Mouse (Mus musculus) midbrain, embryonic 10.5 days (tissue): ENCODE results near the gene Gse1. TPM values are rescaled to one million over a fixed set of nuclear protein-coding genes. Genes with fewer than 3 reads are reported as not detected.

Experiments
- DNase-seq: peaks from one replicate; pipeline ENCODE4 v3.0.0-alpha.2; 2017; ENCODE audit warnings: low spot score
- H3K27ac ChIP-seq: fragments of 300-500 bp; sonication (generic); replicated peaks from 2 replicates; pipeline ENCODE4 v1.5.1; 2016; ENCODE audit warnings: mild to moderate bottlenecking
- H3K27me3 ChIP-seq: fragments of 300-500 bp; sonication (generic); 2 replicates; pipeline ENCODE4 v1.6.1; 2016; ENCODE audit warnings: low read depth, mild to moderate bottlenecking; ENCODE audit not compliant: poor library complexity, severe bottlenecking
- H3K36me3 ChIP-seq: fragments of 300-500 bp; sonication (generic); 2 replicates; pipeline ENCODE4 v1.6.1; 2016; ENCODE audit warnings: mild to moderate bottlenecking, moderate library complexity
- H3K4me1 ChIP-seq: fragments of 300-500 bp; sonication (generic); 2 replicates; pipeline ENCODE4 v1.6.1; 2016
- H3K4me3 ChIP-seq: fragments of 300-500 bp; sonication (generic); 2 replicates; pipeline ENCODE4 v1.5.1; 2016; ENCODE audit warnings: mild to moderate bottlenecking, moderate library complexity
- H3K9me3 ChIP-seq: fragments of 300-500 bp; sonication (generic); replicated peaks from 2 replicates; pipeline ENCODE4 v1.6.1; 2016; ENCODE audit warnings: mild to moderate bottlenecking
- WGBS: fragments of 180-500 bp; shearing (Covaris S2); methylation state at CpG from one replicate; pipeline ENCODE4 v1.1.7; 2016; 5-methylcytosine and 5-hydroxymethylcytosine counted together
- polyA plus RNA-seq: library from polyadenylated mRNA; unstranded; fragments of >200 nt; fragmentation: Nextera tagmentation; extraction: Ambion mirVana; gene quantifications from 2 replicates; pipeline ENCODE4 v1.2.1, GENCODE M21; 2016

Gene Gse1
- polyA plus RNA-seq, 1 experiment from 2014 or later: 12.7 TPM

DNA sequence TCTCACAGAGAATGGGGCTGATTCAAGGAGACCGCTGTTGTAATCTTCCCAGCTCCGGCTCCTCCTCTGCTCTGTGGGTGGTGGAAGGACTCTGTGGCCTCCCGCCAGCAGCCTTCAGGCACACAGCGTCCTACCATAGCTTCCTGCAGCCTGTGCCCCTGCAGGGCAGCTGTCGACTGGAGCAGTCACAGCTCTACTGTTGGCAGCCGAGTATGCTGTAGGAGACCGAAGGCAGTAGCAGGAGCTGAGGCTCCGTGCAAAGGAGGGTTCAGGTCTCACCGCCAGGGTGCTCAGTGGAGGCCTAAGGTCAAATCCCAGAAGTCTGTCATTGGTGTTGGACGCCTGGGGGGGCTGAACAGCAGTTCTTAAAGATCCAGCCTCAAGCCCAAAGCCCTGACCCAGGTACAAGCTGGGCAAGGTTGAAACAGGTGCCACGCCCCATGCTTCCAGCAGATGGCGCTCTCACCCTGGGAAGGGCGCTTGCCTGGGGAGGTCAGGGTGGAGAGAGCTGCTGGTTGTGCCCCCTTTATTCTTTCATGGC lies 72.4 kb downstream of the Gse1 start:
- peaks cover 55% of the 10 kb centered on the region for H3K27me3 ChIP-seq
- H3K36me3 ChIP-seq: no peaks in the 10 kb centered on the region
- peak; percentile 79 for DNase-seq
- no peaks in the 10 kb centered on the region for H3K9me3 ChIP-seq
- 3% methylated on average over 13 of the region's 13 CpGs for WGBS
- H3K4me1 ChIP-seq: peaks cover 88% of the 10 kb centered on the region
- H3K4me3 ChIP-seq: peak overlapping the region; percentile 21
- peak overlapping the region; percentile 78 for H3K27ac ChIP-seq

DNA sequence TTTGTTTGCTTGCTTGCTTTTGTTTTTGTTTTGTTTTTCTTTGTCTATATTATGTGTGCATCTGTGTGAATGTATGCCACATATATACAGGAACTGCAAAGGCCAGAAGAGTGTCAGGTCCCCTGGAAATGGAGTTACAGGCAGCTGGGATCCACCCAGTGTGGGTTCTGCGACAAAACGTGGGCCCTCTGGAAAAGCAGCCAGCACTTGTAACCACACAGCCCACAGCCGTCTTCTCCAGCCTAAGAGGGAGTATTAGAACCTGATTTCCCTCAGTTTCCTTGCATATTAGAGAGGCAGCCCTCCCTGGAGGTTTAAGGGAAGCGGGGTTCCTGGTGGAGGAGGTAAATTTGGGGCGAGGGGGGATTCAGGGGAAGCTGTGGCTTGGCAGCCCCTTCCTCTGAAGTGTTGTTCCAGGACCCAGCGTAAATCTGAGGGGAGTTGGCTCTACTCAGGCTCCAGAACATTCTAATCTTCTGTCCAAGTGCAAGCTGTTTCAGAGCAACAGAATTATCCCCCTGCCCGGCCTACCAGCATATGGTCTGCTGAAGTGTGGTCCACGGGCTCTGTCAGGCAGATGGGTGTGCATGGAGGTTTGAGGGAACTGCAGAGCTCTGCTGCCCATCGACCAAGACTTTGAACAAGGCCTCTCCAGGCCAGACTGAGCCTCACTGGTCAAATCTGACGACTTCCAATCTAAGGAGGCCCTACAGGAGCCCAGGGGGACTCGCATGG lies 74.9 kb downstream of the Gse1 start:
- Histone ChIP-seq H3K4me3 (no peak overlapping the region), H3K27me3 (peaks cover 80% of the 10 kb centered on the region), H3K4me1 (peaks cover 88% of the 10 kb centered on the region), H3K36me3 (no peaks in the 10 kb centered on the region), H3K9me3 (no peaks in the 10 kb centered on the region), H3K27ac (peak overlapping the region; percentile 82)
- no peak for DNase-seq
- 68% methylated on average over 11 of the region's 11 CpGs for WGBS

DNA sequence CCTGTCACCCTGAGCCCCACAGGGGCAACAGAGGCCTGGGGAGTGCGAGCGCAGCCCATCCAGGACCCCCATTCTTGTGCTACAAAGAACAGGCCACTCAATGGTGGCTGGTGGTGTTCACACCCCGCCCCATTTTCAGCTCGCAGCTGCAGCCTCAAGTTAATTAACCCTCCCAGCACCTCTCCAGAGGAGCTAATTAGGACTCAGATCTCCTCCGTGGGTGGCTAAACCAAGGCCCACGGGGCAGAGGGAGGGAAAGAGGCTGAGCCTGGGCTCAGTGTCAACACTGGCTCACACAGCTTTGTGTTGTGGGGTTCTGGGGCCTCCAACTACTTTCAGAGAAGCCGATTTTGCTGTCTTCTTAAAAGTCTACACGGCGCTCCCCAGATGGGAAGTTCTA lies 75.8 kb downstream of the Gse1 start:
- DNase-seq: no peak
- Histone ChIP-seq H3K4me3 (no peak overlapping the region), H3K36me3 (no peaks in the 10 kb centered on the region), H3K27ac (peak overlapping the region; percentile 82), H3K27me3 (peaks cover 88% of the 10 kb centered on the region), H3K4me1 (peaks cover 88% of the 10 kb centered on the region), H3K9me3 (no peaks in the 10 kb centered on the region)
- WGBS: 21% methylated on average over 9 of the region's 9 CpGs

DNA sequence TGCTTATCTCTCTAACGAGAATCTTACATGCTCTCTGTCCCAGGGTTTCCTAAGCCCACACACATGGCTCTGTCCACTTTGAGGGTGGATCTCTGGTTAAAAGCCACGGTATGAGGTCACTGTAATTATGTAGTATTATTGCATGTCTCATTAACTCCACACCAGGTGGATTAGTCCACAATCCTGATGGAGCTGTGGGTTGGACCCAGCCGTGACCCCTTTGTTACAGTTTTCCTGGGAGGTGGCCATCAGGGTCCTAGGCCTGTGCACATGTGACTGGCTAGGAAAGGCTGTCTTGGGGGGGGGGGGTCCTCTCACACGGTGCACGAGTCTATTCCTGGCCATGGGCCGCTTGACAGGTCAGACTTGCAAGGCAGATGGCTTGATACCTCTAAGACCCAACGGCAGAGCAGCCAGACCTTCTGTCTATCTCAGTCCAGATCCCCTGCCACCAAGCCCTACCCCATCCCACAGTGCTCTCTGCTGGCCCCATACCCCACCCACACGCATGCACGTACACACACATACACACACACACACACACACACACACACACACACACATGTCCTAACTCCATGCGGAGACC lies 77.6 kb downstream of the Gse1 start:
- no peaks in the 10 kb centered on the region for H3K9me3 ChIP-seq
- DNase-seq: no peak
- H3K36me3 ChIP-seq: no peaks in the 10 kb centered on the region
- 74% methylated on average over 10 of the region's 10 CpGs for WGBS
- H3K4me1 ChIP-seq: peaks cover 91% of the 10 kb centered on the region
- H3K4me3 ChIP-seq: no peak overlapping the region
- peak overlapping the region; percentile 84 for H3K27ac ChIP-seq
- peaks cover 93% of the 10 kb centered on the region for H3K27me3 ChIP-seq

DNA sequence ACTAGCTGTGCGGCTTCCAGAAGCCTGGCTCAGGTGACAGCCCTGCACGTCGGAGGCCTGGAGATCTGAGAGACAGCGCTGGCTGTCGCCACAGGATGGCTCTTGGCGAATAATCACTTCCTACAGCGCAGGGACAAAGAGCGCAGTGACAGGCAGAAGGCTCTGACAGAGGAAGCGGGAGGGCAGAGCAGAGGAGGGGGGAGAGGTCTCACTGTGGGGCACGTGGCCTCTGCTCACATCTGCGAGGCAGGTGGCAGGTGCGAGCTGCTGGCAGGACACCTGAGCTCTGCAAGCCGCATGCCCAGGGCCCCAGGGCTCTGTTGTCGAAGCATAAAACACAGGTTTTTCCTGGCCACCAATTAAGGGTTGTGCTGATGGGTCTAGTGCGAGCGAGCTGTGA lies 78.8 kb downstream of the Gse1 start:
- 4% methylated on average over 16 of the region's 16 CpGs for WGBS

DNA sequence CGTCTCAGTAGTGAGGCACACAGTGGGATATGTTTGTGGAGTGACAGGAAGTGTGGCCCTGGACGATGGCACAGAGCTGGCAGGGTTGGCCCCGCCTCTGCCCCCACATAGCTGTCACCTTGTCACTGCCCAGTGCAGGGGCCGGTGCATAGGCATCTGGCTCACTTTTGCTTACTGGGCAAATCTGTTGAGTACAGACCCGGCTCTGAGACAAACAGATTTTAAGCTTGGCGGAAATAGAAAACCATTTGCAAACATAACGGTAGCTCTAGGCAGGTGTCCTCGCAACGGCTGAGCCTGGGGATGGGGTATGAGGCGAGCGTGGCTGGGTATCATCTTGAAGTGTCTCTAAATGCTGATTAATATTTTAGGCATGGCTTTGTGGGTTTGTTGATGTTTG lies 79.3 kb downstream of the Gse1 start:
- H3K27me3 ChIP-seq: peaks cover 96% of the 10 kb centered on the region

More for the DNA sequence above, 78.8 kb downstream of the Gse1 start:
- H3K27me3 ChIP-seq: peaks cover 97% of the 10 kb centered on the region
- H3K4me1 ChIP-seq: peaks cover 98% of the 10 kb centered on the region
- H3K27ac ChIP-seq: peak overlapping the region; percentile 84
- no peaks in the 10 kb centered on the region for H3K36me3 ChIP-seq
- peak; percentile 70 for DNase-seq
- no peaks in the 10 kb centered on the region for H3K9me3 ChIP-seq
- peak overlapping the region; percentile 16; the same call in 1 of the 2 replicates for H3K4me3 ChIP-seq

DNA sequence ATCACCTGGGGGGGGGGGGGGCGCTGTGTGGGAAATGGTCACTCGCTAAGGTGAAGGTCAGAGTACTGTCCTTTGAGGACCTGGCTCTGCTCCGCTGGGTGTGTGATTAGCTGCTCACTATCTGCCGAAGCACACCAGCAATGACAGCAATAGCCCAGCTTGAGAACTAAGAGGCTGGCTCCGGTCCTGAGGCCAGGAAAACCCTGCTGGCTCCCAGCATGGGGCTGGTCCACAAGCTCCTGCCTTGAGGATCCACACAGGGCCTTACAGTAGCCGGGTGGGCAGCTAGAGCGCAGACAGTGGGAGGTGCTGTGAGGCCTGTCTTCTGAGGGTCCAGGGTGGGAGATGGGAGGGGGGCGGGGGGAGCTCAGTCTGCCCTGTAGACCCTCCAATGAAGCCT lies 79.9 kb downstream of the Gse1 start:
- H3K27me3 ChIP-seq: peaks cover 90% of the 10 kb centered on the region
- peaks cover 94% of the 10 kb centered on the region for H3K4me1 ChIP-seq
- H3K27ac ChIP-seq: peak overlapping the region; percentile 84

More for the DNA sequence above, 79.3 kb downstream of the Gse1 start:
- Histone ChIP-seq H3K36me3 (no peaks in the 10 kb centered on the region), H3K9me3 (no peaks in the 10 kb centered on the region), H3K4me3 (no peak overlapping the region), H3K4me1 (peaks cover 99% of the 10 kb centered on the region), H3K27ac (peak overlapping the region; percentile 84)
- 49% methylated on average over 11 of the region's 11 CpGs for WGBS
- DNase-seq: no peak

DNA sequence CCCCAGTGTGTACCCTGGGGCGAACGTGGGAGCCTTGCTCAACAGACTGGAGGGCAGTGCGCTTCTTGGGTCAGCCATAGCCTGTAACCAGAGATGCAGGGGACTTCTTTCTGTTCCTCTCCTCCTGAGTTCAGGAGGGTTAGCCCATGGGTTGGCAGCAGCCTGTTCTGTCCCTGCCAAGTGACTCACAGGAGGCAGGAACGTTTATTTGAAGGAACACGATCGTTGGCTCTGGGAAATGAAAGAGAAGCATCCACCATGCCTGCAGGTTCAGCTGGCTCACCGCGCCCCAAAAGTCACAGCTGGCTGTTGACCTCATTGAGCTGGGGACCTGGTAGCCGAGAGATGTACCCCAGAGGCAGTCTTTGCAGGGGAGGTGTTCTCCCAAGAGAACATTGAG lies 80.3 kb downstream of the Gse1 start:
- DNase-seq: no peak
- 48% methylated on average over 9 of the region's 9 CpGs for WGBS
- H3K36me3 ChIP-seq: no peaks in the 10 kb centered on the region
- H3K4me3 ChIP-seq: 0 out of 2 replicates have a peak overlapping the region, but pooled peaks have one; percentile 11
- peaks cover 92% of the 10 kb centered on the region for H3K4me1 ChIP-seq
- H3K27me3 ChIP-seq: peaks cover 88% of the 10 kb centered on the region
- no peaks in the 10 kb centered on the region for H3K9me3 ChIP-seq
- peak overlapping the region; percentile 84 for H3K27ac ChIP-seq

More for the DNA sequence above, 79.9 kb downstream of the Gse1 start:
- DNase-seq: no peak
- Histone ChIP-seq H3K4me3 (0 out of 2 replicates have a peak overlapping the region, but pooled peaks have one; percentile 11), H3K36me3 (no peaks in the 10 kb centered on the region), H3K9me3 (no peaks in the 10 kb centered on the region)
- WGBS: 33% methylated on average over 8 of the region's 8 CpGs

DNA sequence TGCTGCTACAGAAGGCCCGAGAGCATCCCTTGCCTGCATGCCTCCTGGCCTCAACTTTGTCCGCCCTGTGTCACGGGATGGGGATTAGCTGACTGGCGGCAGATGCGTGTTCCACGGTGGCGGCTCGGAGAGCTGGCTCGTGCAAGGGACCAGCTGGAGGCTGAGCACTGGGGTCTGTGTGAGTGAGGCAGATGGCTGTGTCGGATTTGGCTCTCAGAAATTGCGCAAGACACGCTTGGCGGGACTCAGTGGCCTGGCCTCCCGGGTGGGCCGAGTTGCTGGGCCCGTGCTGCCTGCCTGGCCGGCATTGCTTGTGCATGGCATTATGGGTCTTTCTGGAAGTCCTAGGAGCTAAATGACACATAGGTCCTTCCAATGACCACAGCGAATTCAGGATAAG lies 81.1 kb downstream of the Gse1 start:
- WGBS: 49% methylated on average over 18 of the region's 18 CpGs
- H3K4me1 ChIP-seq: peaks cover 92% of the 10 kb centered on the region
- DNase-seq: peak; percentile 83
- no peaks in the 10 kb centered on the region for H3K9me3 ChIP-seq
- no peaks in the 10 kb centered on the region for H3K36me3 ChIP-seq
- H3K4me3 ChIP-seq: peak overlapping the region; percentile 18; the same call in 1 of the 2 replicates
- H3K27me3 ChIP-seq: peaks cover 91% of the 10 kb centered on the region
- H3K27ac ChIP-seq: peak overlapping the region; percentile 84

DNA sequence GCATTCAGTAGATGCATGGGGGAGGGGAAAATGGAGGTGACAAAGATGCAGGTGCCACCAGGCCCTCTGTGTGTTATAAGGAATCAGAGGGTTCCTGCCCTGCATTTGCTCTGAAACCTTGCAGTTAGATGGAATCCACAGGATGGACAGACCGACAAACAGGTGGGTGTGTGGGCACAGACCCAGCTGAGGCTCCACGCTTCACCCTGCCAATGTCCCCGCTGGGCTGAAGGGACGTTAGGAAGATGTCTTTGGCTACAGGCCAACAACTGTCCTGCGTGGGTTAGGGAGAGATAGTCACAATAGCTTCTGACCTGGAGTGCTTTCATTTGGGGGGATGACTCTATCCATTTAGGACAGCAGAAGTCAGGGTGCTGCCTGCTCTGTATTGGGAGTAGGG lies 81.8 kb downstream of the Gse1 start:
- Histone ChIP-seq H3K4me1 (peaks cover 90% of the 10 kb centered on the region), H3K27ac (peak overlapping the region; percentile 84), H3K27me3 (peaks cover 91% of the 10 kb centered on the region), H3K4me3 (no peak overlapping the region), H3K36me3 (no peaks in the 10 kb centered on the region), H3K9me3 (no peaks in the 10 kb centered on the region)
- DNase-seq: no peak
- 86% methylated on average over 5 of the region's 5 CpGs for WGBS

DNA sequence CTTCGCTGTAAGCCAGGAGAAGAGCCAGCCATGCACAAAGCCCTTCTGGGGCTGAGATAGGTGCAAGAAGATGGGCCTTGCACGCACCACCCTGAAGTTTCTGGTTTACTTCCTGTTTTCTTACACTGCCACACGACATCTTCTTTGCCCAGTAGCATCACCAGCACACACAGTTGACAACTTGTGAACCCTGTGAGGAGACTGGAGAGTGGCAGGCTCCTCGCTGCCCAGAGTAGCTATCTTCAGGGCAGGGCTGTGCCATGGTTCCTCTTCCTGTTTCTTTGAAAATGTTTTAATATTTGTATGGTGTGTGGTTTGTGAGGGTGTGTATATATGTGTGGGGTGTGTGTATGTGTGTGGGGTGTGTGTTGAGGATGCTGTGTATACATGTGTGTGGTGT lies 84.2 kb downstream of the Gse1 start:
- Histone ChIP-seq H3K4me1 (peaks cover 76% of the 10 kb centered on the region), H3K9me3 (no peaks in the 10 kb centered on the region), H3K27me3 (peaks cover 80% of the 10 kb centered on the region), H3K36me3 (no peaks in the 10 kb centered on the region), H3K4me3 (no peak overlapping the region), H3K27ac (peak overlapping the region; percentile 84; the same call in 1 of the 2 replicates)
- WGBS: 91% methylated on average over 4 of the region's 4 CpGs
- no peak for DNase-seq

DNA sequence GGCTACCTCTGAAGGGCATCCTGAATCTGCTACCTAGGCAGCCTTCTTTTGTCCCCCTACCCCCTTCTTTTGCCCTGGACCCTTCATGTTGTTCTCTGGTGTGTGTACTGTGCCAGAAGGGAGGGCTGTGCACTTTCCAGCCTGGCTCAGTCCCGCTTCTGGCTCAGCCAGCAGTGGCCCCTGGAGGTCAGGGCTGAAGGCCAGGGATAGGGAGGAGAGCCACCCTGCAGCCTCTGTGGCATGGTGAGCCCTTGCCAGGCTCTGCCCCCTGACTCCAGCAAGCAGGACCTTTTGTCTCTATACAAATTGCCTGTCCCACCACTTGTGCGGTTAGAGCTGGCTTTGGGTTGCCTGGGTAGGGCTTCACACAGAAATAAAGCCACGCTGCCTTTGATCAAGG lies 85.4 kb downstream of the Gse1 start:
- Histone ChIP-seq H3K27me3 (peaks cover 77% of the 10 kb centered on the region), H3K4me1 (peaks cover 76% of the 10 kb centered on the region), H3K36me3 (no peaks in the 10 kb centered on the region)

DNA sequence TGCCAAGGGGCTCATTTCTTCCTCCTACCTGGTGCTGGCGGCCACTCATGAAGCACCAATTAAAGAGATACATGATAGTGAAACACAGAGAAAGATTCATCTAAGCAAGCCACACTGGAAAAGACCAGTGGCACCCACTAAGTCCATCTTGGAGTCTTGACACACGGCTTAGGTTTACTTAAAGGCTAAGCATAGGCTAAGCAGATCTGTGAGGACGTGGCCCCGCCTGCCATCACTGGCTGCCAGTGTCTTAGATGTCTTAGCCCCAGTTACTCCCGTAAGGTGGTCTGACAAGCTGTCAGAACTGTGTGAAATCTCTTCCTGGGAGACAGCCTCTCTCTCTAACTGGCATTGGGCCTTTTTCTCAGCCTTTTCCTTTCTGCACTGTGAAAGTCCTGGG lies 86.7 kb downstream of the Gse1 start:
- WGBS: 83% methylated on average over 5 of the region's 5 CpGs
- Histone ChIP-seq H3K9me3 (no peaks in the 10 kb centered on the region), H3K36me3 (no peaks in the 10 kb centered on the region), H3K4me3 (no peak overlapping the region), H3K4me1 (peaks cover 76% of the 10 kb centered on the region), H3K27ac (no peak overlapping the region), H3K27me3 (peaks cover 64% of the 10 kb centered on the region)
- no peak for DNase-seq

More for the DNA sequence above, 85.4 kb downstream of the Gse1 start:
- WGBS: 75% methylated on average over 3 of the region's 3 CpGs
- no peaks in the 10 kb centered on the region for H3K9me3 ChIP-seq
- no peak overlapping the region for H3K4me3 ChIP-seq
- H3K27ac ChIP-seq: peak overlapping the region; percentile 68
- no peak for DNase-seq
